Mouse (Mus musculus) heart, adult 11 months (tissue): ENCODE results near the gene Rnf152.

Source experiments
- DNase-seq: peaks from one replicate; pipeline ENCODE4 v3.0.0; 2022

Rnf152 gene

GRCm38 (mm10) chr1:105356291-105357011 lies at the start of gene Rnf152:
Gene Rnf152 (minus strand): TSS chr1:105356710.
- DNase-seq, result peak; percentile 97

- peak; percentile 23 for DNase-seq
These were observed 46.3 kb upstream of the Rnf152 start for GRCm38 (mm10) chr1:105402853-105403252.

- peak; percentile 33 for DNase-seq
These were observed 27.8 kb upstream of the Rnf152 start for GRCm38 (mm10) chr1:105384141-105384937.

GRCm38 (mm10) chr1:105377546-105377945 lies 21.0 kb upstream of the Rnf152 start:
- DNase-seq, result no peak

- DNase-seq, result peak; percentile 41
These were observed 18.1 kb upstream of the Rnf152 start for GRCm38 (mm10) chr1:105374618-105375017.

- DNase-seq, result peak; percentile 64
These were observed 6.2 kb upstream of the Rnf152 start for GRCm38 (mm10) chr1:105362701-105363100.

GRCm38 (mm10) chr1:105358896-105359295 lies 2.4 kb upstream of the Rnf152 start:
- peak; percentile 84 for DNase-seq

- peak; percentile 91 for DNase-seq
These were observed 610 bp downstream of the Rnf152 start for GRCm38 (mm10) chr1:105355910-105356290.

GRCm38 (mm10) chr1:105354901-105355891 lies 1.3 kb downstream of the Rnf152 start:
- DNase-seq, result peak; percentile 95

- DNase-seq, result no peak
These were observed 4.7 kb downstream of the Rnf152 start for GRCm38 (mm10) chr1:105351806-105352205.

GRCm38 (mm10) chr1:105342305-105342704 lies 14.2 kb downstream of the Rnf152 start:
- DNase-seq, result no peak

GRCm38 (mm10) chr1:105340943-105341342 lies 15.6 kb downstream of the Rnf152 start:
- DNase-seq, result no peak

GRCm38 (mm10) chr1:105337397-105337796 lies 19.1 kb downstream of the Rnf152 start:
- no peak for DNase-seq

- no peak for DNase-seq
These were observed 20.4 kb downstream of the Rnf152 start for GRCm38 (mm10) chr1:105336096-105336495.

- no peak for DNase-seq
These were observed 24.3 kb downstream of the Rnf152 start for GRCm38 (mm10) chr1:105332087-105332731.

GRCm38 (mm10) chr1:105331605-105332004 lies 24.9 kb downstream of the Rnf152 start:
- no peak for DNase-seq

GRCm38 (mm10) chr1:105330581-105331320 lies 25.8 kb downstream of the Rnf152 start:
- DNase-seq, result no peak

- DNase-seq, result no peak
These were observed 28.7 kb downstream of the Rnf152 start for GRCm38 (mm10) chr1:105327789-105328188.

GRCm38 (mm10) chr1:105324636-105325035 lies 31.9 kb downstream of the Rnf152 start:
- peak; percentile 61 for DNase-seq

GRCm38 (mm10) chr1:105314010-105314800 lies 42.3 kb downstream of the Rnf152 start:
- peak; percentile 36 for DNase-seq

- no peak for DNase-seq
These were observed 44.0 kb downstream of the Rnf152 start for GRCm38 (mm10) chr1:105312601-105312901.
